Mouse (Mus musculus): ENCODE measurements around the gene Krt25.

DNA sequence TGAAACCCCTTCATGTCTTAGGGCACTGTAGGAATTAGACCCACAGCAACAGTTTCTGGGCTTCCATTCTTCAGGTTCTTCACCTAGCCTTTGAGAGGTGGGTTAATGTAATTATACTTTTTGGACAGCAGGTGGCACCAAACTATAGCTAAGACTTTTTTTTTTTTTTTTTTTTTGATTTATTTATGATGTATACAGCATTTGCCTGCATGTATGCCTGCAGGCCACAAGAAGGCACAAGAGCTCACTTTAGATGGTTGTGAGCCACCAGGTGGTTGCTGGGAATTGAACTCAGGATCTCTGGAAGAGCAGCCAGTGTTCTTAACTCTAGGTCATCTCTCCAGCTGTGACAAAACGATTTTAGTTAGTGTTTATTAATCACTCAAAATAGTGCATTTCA is 11.9 kb downstream of the Krt25 start:
- TF ChIP-seq CTCF (conservative IDR thresholded peaks at IDR 0.05; ENCODE audit: low read length), result peak; percentile 46
- no peak for TF ChIP-seq NANOG (IDR thresholded peaks at IDR 0.05; ENCODE audit: borderline replicate concordance, low read length)

Measured in E14TG2a.4 (cell line).